Mouse (Mus musculus) ovary, postnatal 36 days (tissue): Measurements from ENCODE around the gene Sag.
"Not testable (repeated sequence)": the region's sequence is repeated elsewhere in the genome, so short reads cannot be mapped to it uniquely, and the experiment has no call there.

Experiments
- DNase-seq: peaks from one replicate; pipeline ENCODE4 v3.0.0; 2022; ENCODE audit warnings: low spot score, mixed read lengths

Sag gene

GRCm38 (mm10) chr1:87824420-87824995, 21.0 kb downstream of the Sag start:
- DNase-seq: no peak

- no peak for DNase-seq
These were observed 21.8 kb downstream of the Sag start for GRCm38 (mm10) chr1:87825281-87825680.

- no peak for DNase-seq
These were observed 22.5 kb downstream of the Sag start for GRCm38 (mm10) chr1:87825991-87826390.

- DNase-seq: no peak
These were observed 23.0 kb downstream of the Sag start for GRCm38 (mm10) chr1:87826474-87826873.

- not testable (repeated sequence) for DNase-seq
These were observed 24.0 kb downstream of the Sag start for GRCm38 (mm10) chr1:87827476-87827875.

GRCm38 (mm10) chr1:87828185-87828584, 24.7 kb downstream of the Sag start:
- no peak for DNase-seq

GRCm38 (mm10) chr1:87828926-87829580, 25.6 kb downstream of the Sag start:
- no peak for DNase-seq

- no peak for DNase-seq
These were observed 26.2 kb downstream of the Sag start for GRCm38 (mm10) chr1:87829621-87830211.

- DNase-seq: no peak
These were observed 33.0 kb downstream of the Sag start for GRCm38 (mm10) chr1:87836453-87836852.

GRCm38 (mm10) chr1:87837018-87837417, 33.5 kb downstream of the Sag start:
- no peak for DNase-seq

GRCm38 (mm10) chr1:87840411-87841208, 37.1 kb downstream of the Sag start:
- no peak for DNase-seq

GRCm38 (mm10) chr1:87846801-87847474, 43.5 kb downstream of the Sag start:
- peak; percentile 12 for DNase-seq

- DNase-seq: no peak
These were observed 44.1 kb downstream of the Sag start for GRCm38 (mm10) chr1:87847475-87848168.

GRCm38 (mm10) chr1:87848237-87848996, 44.9 kb downstream of the Sag start:
- DNase-seq: no peak

GRCm38 (mm10) chr1:87849278-87849677, 45.8 kb downstream of the Sag start:
- no peak for DNase-seq

GRCm38 (mm10) chr1:87851344-87851743, 47.9 kb downstream of the Sag start:
- no peak for DNase-seq

- no peak for DNase-seq
These were observed 48.8 kb downstream of the Sag start for GRCm38 (mm10) chr1:87852081-87852790.

GRCm38 (mm10) chr1:87852892-87853600, 49.6 kb downstream of the Sag start, which contains the start of gene Dgkd:
Gene Dgkd (plus strand): TSS chr1:87853287.
- peak; percentile 82 for DNase-seq

- DNase-seq: peak; percentile 10
These were observed 50.3 kb downstream of the Sag start for GRCm38 (mm10) chr1:87853601-87854361.
